9 mouse cellular contexts compared by ENCODE assay signal in genomic region chr4:144896321-144896720, GRCm38 (mm10). TPM values are rescaled to one million over a fixed set of nuclear protein-coding genes. Genes with fewer than 3 reads are reported as not detected.
DNase-seq lines count a peak whose midpoint lies in the region; ATAC-seq lines count a peak whose summit lies in the region.
"Had no signal": no experiment of that assay in that cellular context is flagged by ENCODE, and none has a peak within 500 bp of the region (broad histone marks: within the 10 kb centered on the region; RNA-seq: fewer than 3 reads in every experiment).

No protein-coding gene starts in this region.

- H3K27ac ChIP-seq in heart, embryonic 13.5 days (replicated peaks) = peak overlapping the region; percentile 45

- H3K36me3 ChIP-seq in heart, embryonic 13.5 days = peaks cover 18% of the 10 kb centered on the region

- H3K27me3 ChIP-seq in heart, embryonic 13.5 days (replicated peaks) = peaks cover 25% of the 10 kb centered on the region

- 58% methylated on average over 3 of the region's 3 CpGs for WGBS in heart, embryonic 13.5 days

- peak overlapping the region; percentile 90 for H3K4me2 ChIP-seq in heart, embryonic 13.5 days

- no peaks in the 10 kb centered on the region for H3K9me3 ChIP-seq in heart, embryonic 13.5 days

- peak overlapping the region; percentile 6 for H3K4me3 ChIP-seq in heart, embryonic 13.5 days
- H3K4me3 ChIP-seq: myocyte had no signal

- peak; percentile 24; the same call in 1 of the 2 replicates for ATAC-seq in frontal cortex, adult (ENCODE audit: low TSS enrichment)
- ATAC-seq in heart, embryonic 13.5 days (ENCODE audit: extremely low read depth, insufficient number of reproducible peaks, low FRiP score, low TSS enrichment) = no peak
- no peak for ATAC-seq in megakaryocyte-erythroid progenitor cell, adult 5-6 weeks (replicated peaks; ENCODE audit: low FRiP score, low TSS enrichment, poor library complexity, severe bottlenecking)

- no peak for DNase-seq in frontal cortex, postnatal 25 days (ENCODE audit: low spot score in 2 of 2)
- peak; percentile 84 for DNase-seq in adrenal gland, adult 2 months
- peak; percentile 83 to 86 for DNase-seq in kidney, postnatal 36 days
- DNase-seq in lung, postnatal 4 days = peak; percentile 77 to 80
- DNase-seq in left cerebral cortex, adult 18-20 months (ENCODE audit: low spot score in 2 of 2) = no peak

- peak overlapping the region; percentile 52 for H3K9ac ChIP-seq in heart, embryonic 13.5 days

- H3K4me1 ChIP-seq in heart, embryonic 13.5 days = peaks cover 72% of the 10 kb centered on the region

RNA-seq across cellular contexts. Expression of gene Dhrs3, which starts 3.7 kb away (rescaled TPM):
- total RNA-seq in adrenal gland, adult 2 months (2021) = 100 to 1,000 TPM in 1 of 2 experiments, 10 to 100 TPM in 1; 94.8 to 157 TPM
- 96.3 and 135 TPM in 2 replicates for polyA plus RNA-seq in adrenal gland, adult 2 months (2012; rRNA removed)
- polyA plus RNA-seq in heart, embryonic 13.5 days (2015; fragmentation: Nextera tagmentation; extraction: Ambion mirVana) = 37.4 and 45.8 TPM in 2 replicates
- total RNA-seq in megakaryocyte-erythroid progenitor cell, adult 5-6 weeks (2014; fragmentation: Nextera tagmentation) = 1.9 and 11.1 TPM in 2 replicates
- total RNA-seq in megakaryocyte-erythroid progenitor cell, adult 5-6 weeks (2017) = 3.0 and 6.7 TPM in 2 replicates
- 10 to 100 TPM; 32.3 to 34.8 TPM for total RNA-seq in left cerebral cortex, adult 18-20 months (2021)

Comparison
In these comparisons a context has a peak if more than half of its experiments do, and no peak if none do; other contexts are left out.
1. DNase-seq: peak in adrenal gland, adult 2 months (single experiment), kidney, postnatal 36 days (2 of 2) and lung, postnatal 4 days (2 of 2); none in frontal cortex, postnatal 25 days (0 of 2) and left cerebral cortex, adult 18-20 months (0 of 2).